Mouse (Mus musculus): ENCODE results near the gene Grin2a. TPM values are rescaled to one million over a fixed set of nuclear protein-coding genes. Genes with fewer than 3 reads are reported as not detected.
A peak's percentile ranks its signal among the peaks of the same experiment; 100 is the strongest.

The Grin2a gene
- polyA plus RNA-seq, 1 experiment = not detected

GRCm38 (mm10) chr16:9694081-9694480 lies 301.3 kb downstream of the Grin2a start:
- no peak for DNase-seq
- Histone ChIP-seq H3K4me3 (ENCODE audit: insufficient read depth, low read depth, low read length) (no peak overlapping the region), H3K4me1 (ENCODE audit: control insufficient read depth, insufficient read depth, low read length) (no peaks in the 10 kb centered on the region), H3K27ac (ENCODE audit: insufficient read depth, low read depth, low read length) (no peak overlapping the region), H3K27me3 (replicated peaks; ENCODE audit: control insufficient read depth, insufficient read depth, low read length) (no peaks in the 10 kb centered on the region; the same call in 1 of the 2 replicates), H3K36me3 (ENCODE audit: control insufficient read depth, insufficient read depth, low read length) (no peaks in the 10 kb centered on the region)
- TF ChIP-seq CTCF (conservative IDR thresholded peaks at IDR 0.05; ENCODE audit: insufficient read depth, insufficient read length, low read depth, low read length) = no peak
- TF ChIP-seq POLR2A (IDR thresholded peaks at IDR 0.05; ENCODE audit: low read depth, low read length) = no peak
- 69% methylated on average over 4 of the region's 4 CpGs for WGBS

GRCm38 (mm10) chr16:9688523-9689140 lies 306.7 kb downstream of the Grin2a start:
- Histone ChIP-seq H3K27me3 (replicated peaks; ENCODE audit: control insufficient read depth, insufficient read depth, low read length) (no peaks in the 10 kb centered on the region; the same call in 1 of the 2 replicates), H3K4me1 (ENCODE audit: control insufficient read depth, insufficient read depth, low read length) (no peaks in the 10 kb centered on the region), H3K36me3 (ENCODE audit: control insufficient read depth, insufficient read depth, low read length) (no peaks in the 10 kb centered on the region), H3K27ac (ENCODE audit: insufficient read depth, low read depth, low read length) (no peak overlapping the region), H3K4me3 (ENCODE audit: insufficient read depth, low read depth, low read length) (no peak overlapping the region)
- TF ChIP-seq POLR2A (IDR thresholded peaks at IDR 0.05; ENCODE audit: low read depth, low read length) = no peak
- DNase-seq = no peak
- 40% methylated on average over 1 of the region's 1 CpGs for WGBS

DNA sequence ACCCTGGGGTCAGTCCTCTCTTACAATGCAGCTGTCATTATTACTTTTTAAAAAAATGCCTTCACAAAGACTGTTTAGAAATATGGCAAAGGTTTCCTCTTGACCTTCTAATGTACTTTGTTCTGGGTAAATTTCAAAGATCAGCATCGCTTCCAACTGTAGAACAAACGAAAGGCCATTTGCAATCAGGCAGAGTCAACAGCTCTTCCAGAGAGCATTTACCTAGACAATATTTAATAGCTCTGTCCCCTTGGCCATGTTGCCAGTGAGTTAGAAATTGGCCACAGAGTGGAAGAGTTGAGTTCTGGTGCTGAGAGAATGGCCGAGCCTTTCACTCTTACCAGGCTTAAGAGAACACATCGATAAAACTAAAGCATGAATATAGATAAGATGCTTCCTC lies 314.8 kb downstream of the Grin2a start:
- Histone ChIP-seq H3K4me1 (ENCODE audit: control insufficient read depth, insufficient read depth, low read length) (no peaks in the 10 kb centered on the region), H3K4me3 (ENCODE audit: insufficient read depth, low read depth, low read length) (no peak overlapping the region), H3K36me3 (ENCODE audit: control insufficient read depth, insufficient read depth, low read length) (no peaks in the 10 kb centered on the region), H3K27ac (ENCODE audit: insufficient read depth, low read depth, low read length) (no peak overlapping the region), H3K27me3 (replicated peaks; ENCODE audit: control insufficient read depth, insufficient read depth, low read length) (no peaks in the 10 kb centered on the region; the same call in 1 of the 2 replicates)
- WGBS = 77% methylated on average over 4 of the region's 4 CpGs
- no peak for TF ChIP-seq CTCF (conservative IDR thresholded peaks at IDR 0.05; ENCODE audit: insufficient read depth, insufficient read length, low read depth, low read length)
- TF ChIP-seq POLR2A (IDR thresholded peaks at IDR 0.05; ENCODE audit: low read depth, low read length) = no peak
- peak; percentile 11 for DNase-seq

DNA sequence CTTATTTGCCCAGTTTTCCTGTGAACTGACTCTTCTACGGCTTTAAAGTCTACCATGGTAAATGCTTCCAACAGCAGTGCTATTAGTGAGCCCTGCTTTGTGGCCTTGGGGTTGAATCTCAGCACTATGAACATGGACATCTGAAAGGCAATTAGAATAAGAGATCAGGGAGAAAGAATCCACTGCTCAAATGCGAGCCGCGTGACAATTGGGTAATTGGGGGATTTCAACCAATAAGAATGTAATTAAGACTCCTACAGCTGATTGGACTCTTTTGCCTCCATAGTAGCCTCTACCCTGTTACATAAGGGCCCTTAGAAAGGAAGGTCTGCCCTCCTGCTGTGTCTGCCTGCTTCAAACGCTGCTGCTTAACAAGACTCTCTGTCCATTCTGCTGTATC lies 315.4 kb downstream of the Grin2a start:
- no peak for DNase-seq
- WGBS = 66% methylated on average over 5 of the region's 5 CpGs
- no peaks in the 10 kb centered on the region; the same call in 1 of the 2 replicates for H3K27me3 ChIP-seq (replicated peaks; ENCODE audit: control insufficient read depth, insufficient read depth, low read length)

DNA sequence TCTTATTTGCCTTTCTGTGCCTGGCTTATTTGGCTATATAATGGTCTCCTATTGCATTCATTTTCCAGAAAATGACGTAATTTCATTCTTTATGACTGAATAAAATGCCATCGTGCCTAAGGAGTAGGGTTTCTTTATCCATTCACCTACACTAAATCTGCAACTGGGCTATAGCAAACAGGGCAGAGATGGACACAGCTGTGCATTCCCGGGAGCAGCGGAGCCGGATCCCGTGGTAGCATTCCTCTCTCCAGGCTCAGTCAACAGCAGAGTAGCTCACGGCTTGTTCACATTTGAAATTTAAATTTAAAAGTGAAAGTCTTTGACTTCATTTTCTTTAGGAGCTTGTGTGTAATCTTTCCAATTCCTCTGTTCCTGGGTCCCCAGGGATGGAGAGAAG lies 316.6 kb downstream of the Grin2a start:
- 78% methylated on average over 7 of the region's 7 CpGs for WGBS
- Histone ChIP-seq H3K27ac (ENCODE audit: insufficient read depth, low read depth, low read length) (no peak overlapping the region), H3K36me3 (ENCODE audit: control insufficient read depth, insufficient read depth, low read length) (no peaks in the 10 kb centered on the region), H3K4me1 (ENCODE audit: control insufficient read depth, insufficient read depth, low read length) (no peaks in the 10 kb centered on the region), H3K4me3 (ENCODE audit: insufficient read depth, low read depth, low read length) (no peak overlapping the region), H3K27me3 (replicated peaks; ENCODE audit: control insufficient read depth, insufficient read depth, low read length) (no peaks in the 10 kb centered on the region; the same call in 1 of the 2 replicates)
- DNase-seq = no peak
- TF ChIP-seq POLR2A (IDR thresholded peaks at IDR 0.05; ENCODE audit: low read depth, low read length) = no peak
- no peak for TF ChIP-seq CTCF (conservative IDR thresholded peaks at IDR 0.05; ENCODE audit: insufficient read depth, insufficient read length, low read depth, low read length)

More for the DNA sequence above, 315.4 kb downstream of the Grin2a start:
- Histone ChIP-seq H3K4me1 (ENCODE audit: control insufficient read depth, insufficient read depth, low read length) (no peaks in the 10 kb centered on the region), H3K4me3 (ENCODE audit: insufficient read depth, low read depth, low read length) (no peak overlapping the region), H3K27ac (ENCODE audit: insufficient read depth, low read depth, low read length) (no peak overlapping the region), H3K36me3 (ENCODE audit: control insufficient read depth, insufficient read depth, low read length) (no peaks in the 10 kb centered on the region)
- TF ChIP-seq CTCF (conservative IDR thresholded peaks at IDR 0.05; ENCODE audit: insufficient read depth, insufficient read length, low read depth, low read length) (no peak), POLR2A (IDR thresholded peaks at IDR 0.05; ENCODE audit: low read depth, low read length) (no peak)

DNA sequence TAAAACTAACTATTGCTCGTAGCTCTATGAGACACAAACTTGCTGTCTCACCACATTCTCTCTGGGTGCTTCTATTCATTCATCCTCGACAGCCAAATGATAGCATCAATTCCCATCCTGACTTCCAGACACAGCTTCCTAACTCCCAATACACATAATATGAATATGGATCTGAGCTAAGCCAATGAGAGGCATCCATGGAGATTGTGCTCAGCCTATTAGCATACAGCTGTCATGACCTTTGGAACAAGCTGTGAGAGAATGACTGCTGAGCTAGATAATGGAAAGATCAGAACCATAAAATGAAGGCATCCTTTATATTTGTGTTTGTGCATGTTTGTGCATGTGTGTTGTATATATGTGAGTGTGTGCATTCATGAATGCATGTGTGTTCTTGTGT lies 323.0 kb downstream of the Grin2a start:
- no peak for DNase-seq
- WGBS = 70% methylated on average over 2 of the region's 2 CpGs
- Histone ChIP-seq H3K4me3 (ENCODE audit: insufficient read depth, low read depth, low read length) (no peak overlapping the region), H3K27ac (ENCODE audit: insufficient read depth, low read depth, low read length) (no peak overlapping the region), H3K4me1 (ENCODE audit: control insufficient read depth, insufficient read depth, low read length) (no peaks in the 10 kb centered on the region), H3K36me3 (ENCODE audit: control insufficient read depth, insufficient read depth, low read length) (no peaks in the 10 kb centered on the region), H3K27me3 (replicated peaks; ENCODE audit: control insufficient read depth, insufficient read depth, low read length) (no peaks in the 10 kb centered on the region; the same call in 1 of the 2 replicates)
- TF ChIP-seq CTCF (conservative IDR thresholded peaks at IDR 0.05; ENCODE audit: insufficient read depth, insufficient read length, low read depth, low read length) (no peak), POLR2A (IDR thresholded peaks at IDR 0.05; ENCODE audit: low read depth, low read length) (no peak)

- no peaks in the 10 kb centered on the region for H3K36me3 ChIP-seq (ENCODE audit: control insufficient read depth, insufficient read depth, low read length)
- H3K4me3 ChIP-seq (ENCODE audit: insufficient read depth, low read depth, low read length) = no peak overlapping the region
- H3K27me3 ChIP-seq (replicated peaks; ENCODE audit: control insufficient read depth, insufficient read depth, low read length) = no peaks in the 10 kb centered on the region; the same call in 1 of the 2 replicates
- TF ChIP-seq CTCF (conservative IDR thresholded peaks at IDR 0.05; ENCODE audit: insufficient read depth, insufficient read length, low read depth, low read length) (no peak), POLR2A (IDR thresholded peaks at IDR 0.05; ENCODE audit: low read depth, low read length) (no peak)
- no peak for DNase-seq
- 71% methylated on average over 1 of the region's 1 CpGs for WGBS
- H3K4me1 ChIP-seq (ENCODE audit: control insufficient read depth, insufficient read depth, low read length) = no peaks in the 10 kb centered on the region
- H3K27ac ChIP-seq (ENCODE audit: insufficient read depth, low read depth, low read length) = no peak overlapping the region
These were observed 324.1 kb downstream of the Grin2a start for GRCm38 (mm10) chr16:9671222-9671621.
